Mouse (Mus musculus): ENCODE results near the gene Med28.

- no peak for TF ChIP-seq POLR2A (IDR thresholded peaks at IDR 0.05; ENCODE audit: control insufficient read depth, low read depth, low read length)
- no peak for TF ChIP-seq CTCF (IDR thresholded peaks at IDR 0.05; ENCODE audit: control insufficient read depth, insufficient read depth, insufficient replicate concordance, low read depth, low read length)
Observed at GRCm38 (mm10) chr5:45514599-45514998, 5.4 kb upstream of the Med28 start.
